Mouse (Mus musculus): Measurements from ENCODE around the gene Hmgxb4. TPM values are rescaled to one million over a fixed set of nuclear protein-coding genes. Genes with fewer than 3 reads are reported as not detected.

The Hmgxb4 gene
- polyA plus RNA-seq, 1 experiment: 6.7 TPM

- Histone ChIP-seq H3K4me1 (ENCODE audit: control insufficient read depth, insufficient read depth, insufficient read length) (no peaks in the 10 kb centered on the region), H3K27me3 (ENCODE audit: control insufficient read depth, insufficient read depth, low read length) (no peaks in the 10 kb centered on the region), H3K27ac (ENCODE audit: insufficient read depth, low read length) (no peak overlapping the region), H3K4me3 (ENCODE audit: extremely low read depth, insufficient read depth, insufficient read length) (no peak overlapping the region), H3K36me3 (ENCODE audit: control insufficient read depth, insufficient read depth, low read length) (no peaks in the 10 kb centered on the region)
- no peak for DNase-seq (ENCODE audit: low read depth in 1 of 2, low spot score in 2 of 2)
- 89% methylated on average over 1 of the region's 1 CpGs for WGBS
- no peak for TF ChIP-seq CTCF (IDR thresholded peaks at IDR 0.05; ENCODE audit: extremely low read depth, insufficient read depth, insufficient read length, insufficient replicate concordance)
- TF ChIP-seq POLR2A (IDR thresholded peaks at IDR 0.05; ENCODE audit: low read depth, low read length): no peak
These were observed 53.1 kb downstream of the Hmgxb4 start for GRCm38 (mm10) chr8:75046303-75046702.

- TF ChIP-seq CTCF (IDR thresholded peaks at IDR 0.05; ENCODE audit: extremely low read depth, insufficient read depth, insufficient read length, insufficient replicate concordance) (no peak), POLR2A (IDR thresholded peaks at IDR 0.05; ENCODE audit: low read depth, low read length) (no peak)
- no peak for DNase-seq (ENCODE audit: low read depth in 1 of 2, low spot score in 2 of 2)
- Histone ChIP-seq H3K27ac (ENCODE audit: insufficient read depth, low read length) (no peak overlapping the region), H3K27me3 (ENCODE audit: control insufficient read depth, insufficient read depth, low read length) (no peaks in the 10 kb centered on the region), H3K4me1 (ENCODE audit: control insufficient read depth, insufficient read depth, insufficient read length) (no peaks in the 10 kb centered on the region), H3K4me3 (ENCODE audit: extremely low read depth, insufficient read depth, insufficient read length) (no peak overlapping the region), H3K36me3 (ENCODE audit: control insufficient read depth, insufficient read depth, low read length) (no peaks in the 10 kb centered on the region)
- 88% methylated on average over 3 of the region's 3 CpGs for WGBS
These were observed 54.6 kb downstream of the Hmgxb4 start for GRCm38 (mm10) chr8:75047784-75048183.

- no peak for TF ChIP-seq CTCF (IDR thresholded peaks at IDR 0.05; ENCODE audit: extremely low read depth, insufficient read depth, insufficient read length, insufficient replicate concordance)
- no peak for TF ChIP-seq POLR2A (IDR thresholded peaks at IDR 0.05; ENCODE audit: low read depth, low read length)
- 92% methylated on average over 4 of the region's 4 CpGs for WGBS
- no peaks in the 10 kb centered on the region for H3K4me1 ChIP-seq (ENCODE audit: control insufficient read depth, insufficient read depth, insufficient read length)
- H3K36me3 ChIP-seq (ENCODE audit: control insufficient read depth, insufficient read depth, low read length): peaks cover 1% of the 10 kb centered on the region
- no peaks in the 10 kb centered on the region for H3K27me3 ChIP-seq (ENCODE audit: control insufficient read depth, insufficient read depth, low read length)
- no peak for DNase-seq (ENCODE audit: low read depth in 1 of 2, low spot score in 2 of 2)
- H3K27ac ChIP-seq (ENCODE audit: insufficient read depth, low read length): no peak overlapping the region
- no peak overlapping the region for H3K4me3 ChIP-seq (ENCODE audit: extremely low read depth, insufficient read depth, insufficient read length)
These were observed 60.2 kb downstream of the Hmgxb4 start for GRCm38 (mm10) chr8:75053342-75053741.

- WGBS: 81% methylated on average over 2 of the region's 2 CpGs
- Histone ChIP-seq H3K27me3 (ENCODE audit: control insufficient read depth, insufficient read depth, low read length) (no peaks in the 10 kb centered on the region), H3K4me3 (ENCODE audit: extremely low read depth, insufficient read depth, insufficient read length) (no peak overlapping the region), H3K27ac (ENCODE audit: insufficient read depth, low read length) (no peak overlapping the region), H3K4me1 (ENCODE audit: control insufficient read depth, insufficient read depth, insufficient read length) (no peaks in the 10 kb centered on the region), H3K36me3 (ENCODE audit: control insufficient read depth, insufficient read depth, low read length) (peaks cover 2% of the 10 kb centered on the region)
- TF ChIP-seq POLR2A (IDR thresholded peaks at IDR 0.05; ENCODE audit: low read depth, low read length): no peak
- no peak for TF ChIP-seq CTCF (IDR thresholded peaks at IDR 0.05; ENCODE audit: extremely low read depth, insufficient read depth, insufficient read length, insufficient replicate concordance)
- no peak for DNase-seq (ENCODE audit: low read depth in 1 of 2, low spot score in 2 of 2)
These were observed 62.5 kb downstream of the Hmgxb4 start for GRCm38 (mm10) chr8:75055673-75056072.

GRCm38 (mm10) chr8:75060022-75060421 lies 66.9 kb downstream of the Hmgxb4 start:
- TF ChIP-seq POLR2A (IDR thresholded peaks at IDR 0.05; ENCODE audit: low read depth, low read length): no peak
- TF ChIP-seq CTCF (IDR thresholded peaks at IDR 0.05; ENCODE audit: extremely low read depth, insufficient read depth, insufficient read length, insufficient replicate concordance): no peak
- H3K27ac ChIP-seq (ENCODE audit: insufficient read depth, low read length): no peak overlapping the region
- WGBS: 47% methylated on average over 6 of the region's 6 CpGs
- H3K36me3 ChIP-seq (ENCODE audit: control insufficient read depth, insufficient read depth, low read length): peaks cover 2% of the 10 kb centered on the region
- H3K4me3 ChIP-seq (ENCODE audit: extremely low read depth, insufficient read depth, insufficient read length): no peak overlapping the region
- no peak for DNase-seq (ENCODE audit: low read depth in 1 of 2, low spot score in 2 of 2)
- no peaks in the 10 kb centered on the region for H3K4me1 ChIP-seq (ENCODE audit: control insufficient read depth, insufficient read depth, insufficient read length)
- H3K27me3 ChIP-seq (ENCODE audit: control insufficient read depth, insufficient read depth, low read length): no peaks in the 10 kb centered on the region

GRCm38 (mm10) chr8:75060815-75061214 lies 67.7 kb downstream of the Hmgxb4 start:
- Histone ChIP-seq H3K27ac (ENCODE audit: insufficient read depth, low read length) (no peak overlapping the region), H3K4me1 (ENCODE audit: control insufficient read depth, insufficient read depth, insufficient read length) (no peaks in the 10 kb centered on the region), H3K4me3 (ENCODE audit: extremely low read depth, insufficient read depth, insufficient read length) (no peak overlapping the region), H3K36me3 (ENCODE audit: control insufficient read depth, insufficient read depth, low read length) (peaks cover 4% of the 10 kb centered on the region), H3K27me3 (ENCODE audit: control insufficient read depth, insufficient read depth, low read length) (no peaks in the 10 kb centered on the region)
- TF ChIP-seq POLR2A (IDR thresholded peaks at IDR 0.05; ENCODE audit: low read depth, low read length) (no peak), CTCF (IDR thresholded peaks at IDR 0.05; ENCODE audit: extremely low read depth, insufficient read depth, insufficient read length, insufficient replicate concordance) (no peak)
- DNase-seq (ENCODE audit: low read depth in 1 of 2, low spot score in 2 of 2): no peak
- WGBS: 90% methylated on average over 2 of the region's 2 CpGs

GRCm38 (mm10) chr8:75063290-75063689 lies 70.1 kb downstream of the Hmgxb4 start:
- no peak overlapping the region for H3K4me3 ChIP-seq (ENCODE audit: extremely low read depth, insufficient read depth, insufficient read length)
- H3K36me3 ChIP-seq (ENCODE audit: control insufficient read depth, insufficient read depth, low read length): peaks cover 3% of the 10 kb centered on the region
- TF ChIP-seq POLR2A (IDR thresholded peaks at IDR 0.05; ENCODE audit: low read depth, low read length) (no peak), CTCF (IDR thresholded peaks at IDR 0.05; ENCODE audit: extremely low read depth, insufficient read depth, insufficient read length, insufficient replicate concordance) (no peak)
- whole genome bisulfite sequencing: 95% methylated on average over 3 of the region's 3 CpGs
- no peak overlapping the region for H3K27ac ChIP-seq (ENCODE audit: insufficient read depth, low read length)
- no peaks in the 10 kb centered on the region for H3K4me1 ChIP-seq (ENCODE audit: control insufficient read depth, insufficient read depth, insufficient read length)
- no peak for DNase-seq (ENCODE audit: low read depth in 1 of 2, low spot score in 2 of 2)
- no peaks in the 10 kb centered on the region for H3K27me3 ChIP-seq (ENCODE audit: control insufficient read depth, insufficient read depth, low read length)

Measured in spleen, adult 2 months (tissue).